Mouse (Mus musculus) cerebellum, adult 18-20 months (tissue): ENCODE measurements around the gene Olfr175-ps1.

ENCODE experiments used
- DNase-seq, 2 experiments: peaks; one replicate each; pipeline ENCODE4 v3.0.0; 2021

Olfr175-ps1 gene

DNA sequence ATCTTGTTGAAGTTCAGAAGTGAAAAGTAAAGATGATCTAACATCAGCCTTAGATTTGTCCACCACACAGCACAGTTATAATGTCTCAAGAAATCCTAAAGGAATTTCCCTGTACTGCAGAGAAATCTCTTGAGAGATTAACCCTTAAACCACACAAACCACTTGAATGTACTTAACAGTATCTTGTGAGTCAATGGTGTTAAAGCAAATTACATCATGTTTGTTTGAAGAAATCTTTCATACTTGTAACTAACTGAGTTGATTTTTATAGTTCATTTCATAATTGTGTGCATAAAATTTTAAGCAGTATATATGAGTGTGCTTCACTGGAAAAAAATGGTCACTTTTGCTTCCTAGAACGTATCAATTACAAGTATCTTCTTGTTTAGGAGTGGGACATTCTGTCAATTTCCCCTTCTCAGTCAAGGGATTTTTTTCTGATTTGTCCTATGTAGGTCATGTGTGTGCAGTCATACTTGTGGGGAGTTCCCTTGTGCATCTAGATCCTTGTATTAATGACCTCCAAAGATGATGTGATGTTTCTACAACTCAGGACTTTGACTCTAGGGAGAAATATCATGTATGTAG, at the start of gene Olfr175-ps1:
Gene Olfr175-ps1, minus strand, starts transcription at position 51 of the 588 bp plus-strand sequence.
- no peak for DNase-seq

DNA sequence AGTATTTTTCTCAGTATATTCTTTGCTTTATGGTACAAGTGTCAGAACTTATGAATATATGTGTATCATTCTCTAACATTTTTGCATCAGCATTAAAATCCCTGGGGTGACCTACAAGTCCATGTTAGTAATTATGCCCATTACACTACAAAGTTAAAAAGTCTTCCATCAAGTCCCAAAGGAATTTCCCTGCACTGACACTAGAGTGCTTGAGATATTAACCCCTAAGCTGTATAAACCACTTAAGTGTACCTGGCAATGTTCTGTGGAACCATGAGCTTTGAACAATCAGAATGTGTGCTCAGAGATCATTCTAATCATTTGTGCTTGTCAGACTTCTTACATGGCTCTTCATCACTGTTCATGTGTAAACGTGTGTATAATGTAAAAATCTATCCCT, 48.1 kb upstream of the Olfr175-ps1 start, which contains the start of gene Olfr177:
Gene Olfr177, minus strand, starts transcription at position 101 of the 400 bp plus-strand sequence.
- no peak for DNase-seq

DNA sequence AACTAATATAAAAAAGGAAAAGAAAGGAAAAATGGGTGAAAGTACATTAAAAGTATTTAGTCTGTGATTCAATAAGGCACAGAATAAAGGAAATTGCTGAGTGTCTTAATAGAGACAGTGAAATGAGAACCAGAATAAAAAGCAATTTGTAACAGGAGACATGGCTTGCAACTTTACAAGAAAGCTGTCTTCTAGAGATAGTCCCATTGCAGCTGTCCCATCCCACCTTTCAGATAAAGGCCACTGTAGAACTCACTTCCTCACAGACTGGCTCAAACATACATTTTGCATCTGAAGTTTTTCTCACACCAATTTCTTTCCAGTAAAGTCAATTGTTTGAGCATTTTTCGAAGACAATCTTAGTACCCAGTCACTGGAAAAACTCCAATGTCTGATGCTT, 34.9 kb upstream of the Olfr175-ps1 start:
- no peak for DNase-seq

DNA sequence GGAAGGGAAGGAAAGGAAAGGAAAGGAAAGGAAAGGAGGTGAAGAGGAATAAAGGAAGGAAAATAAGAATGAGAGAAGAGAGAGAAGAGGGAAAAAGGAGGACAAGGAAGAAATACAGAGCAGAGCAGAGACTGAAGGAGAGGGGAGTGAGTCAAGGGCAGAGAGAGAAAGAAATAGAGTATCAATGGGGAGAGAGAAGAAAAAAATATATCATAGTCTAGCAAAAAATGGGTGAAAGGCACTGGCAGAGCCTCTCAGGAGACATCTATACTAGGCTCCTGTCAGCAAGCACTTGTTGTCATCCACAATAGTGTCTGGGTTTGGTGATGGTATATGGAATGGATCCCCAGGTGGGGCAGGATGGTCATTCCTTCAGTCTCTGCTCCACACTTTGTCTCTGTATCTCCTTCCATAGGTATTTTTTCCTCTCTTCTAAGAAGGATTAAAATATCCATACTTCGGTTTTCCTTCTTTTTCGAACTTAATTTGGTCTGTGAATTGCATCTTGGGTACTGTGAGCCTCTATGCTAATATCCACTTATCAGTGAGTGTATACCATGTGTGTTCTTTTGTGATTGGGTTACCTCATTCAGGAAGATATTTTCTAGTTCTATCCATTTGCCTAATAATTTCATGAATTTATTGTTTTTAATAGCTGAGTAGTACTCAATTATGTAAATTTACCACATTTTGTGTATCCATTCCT, 33.6 kb upstream of the Olfr175-ps1 start:
- DNase-seq: no peak

DNA sequence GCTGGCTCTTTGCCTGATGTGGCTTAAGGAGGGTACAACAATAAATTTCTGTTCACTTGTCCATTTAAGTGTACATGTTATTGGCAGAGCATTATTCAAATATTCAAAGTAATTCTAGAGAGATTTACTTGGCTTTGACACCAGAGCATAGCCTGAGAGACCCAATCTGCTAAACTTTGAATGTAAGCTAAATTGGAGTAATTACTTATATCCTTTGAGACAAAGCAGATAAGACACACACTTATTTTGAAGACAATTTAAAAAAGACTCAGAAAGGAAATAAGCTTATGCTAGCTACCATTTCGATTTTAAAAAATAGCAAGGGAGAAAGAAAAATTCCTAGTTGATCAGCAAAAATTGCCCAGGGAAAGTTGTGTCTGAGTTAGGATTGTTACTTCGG, 26.4 kb downstream of the Olfr175-ps1 start, which contains the start of gene Olfr173:
Gene Olfr173, minus strand, starts transcription at position 101 of the 400 bp plus-strand sequence.
- DNase-seq: no peak
